Mouse (Mus musculus): ENCODE data around the gene Fam155a.
"Not testable (repeated sequence)": the region's sequence is repeated elsewhere in the genome, so short reads cannot be mapped to it uniquely, and the experiment has no call there.

Gene Fam155a

DNA sequence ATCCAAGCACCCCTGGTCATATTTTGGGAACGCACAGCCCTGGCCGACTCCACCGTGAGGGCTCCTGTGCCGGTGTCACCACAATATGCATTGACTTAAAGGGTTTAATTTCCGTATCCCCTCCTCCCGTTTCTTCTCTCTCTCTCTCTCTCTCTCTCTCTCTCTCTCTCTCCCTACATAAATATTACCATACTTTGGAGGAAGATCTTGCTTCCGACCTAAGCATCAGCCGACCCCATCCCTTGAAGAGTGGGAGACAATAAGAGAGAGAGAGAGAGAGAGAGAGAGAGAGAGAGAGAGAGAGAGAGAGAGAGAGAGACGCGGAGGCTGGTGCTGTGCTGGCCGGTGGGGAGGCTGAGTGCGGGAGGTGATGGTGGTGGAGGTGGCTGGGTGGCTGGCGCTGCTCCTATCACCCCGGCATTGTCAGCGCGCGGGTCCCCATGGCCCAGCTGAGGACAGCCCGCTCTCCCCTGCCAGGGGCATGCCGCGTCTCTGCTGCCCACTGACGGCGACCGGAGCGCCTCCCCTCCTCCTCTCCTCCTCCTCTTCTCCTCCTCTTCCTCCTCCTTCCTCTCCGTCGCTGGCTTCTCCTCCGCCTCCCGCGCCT, at the start of gene Fam155a:
Gene Fam155a, minus strand, starts transcription at position 163 of the 607 bp plus-strand sequence.
- DNase-seq (ENCODE audit: low spot score), result no peak

DNA sequence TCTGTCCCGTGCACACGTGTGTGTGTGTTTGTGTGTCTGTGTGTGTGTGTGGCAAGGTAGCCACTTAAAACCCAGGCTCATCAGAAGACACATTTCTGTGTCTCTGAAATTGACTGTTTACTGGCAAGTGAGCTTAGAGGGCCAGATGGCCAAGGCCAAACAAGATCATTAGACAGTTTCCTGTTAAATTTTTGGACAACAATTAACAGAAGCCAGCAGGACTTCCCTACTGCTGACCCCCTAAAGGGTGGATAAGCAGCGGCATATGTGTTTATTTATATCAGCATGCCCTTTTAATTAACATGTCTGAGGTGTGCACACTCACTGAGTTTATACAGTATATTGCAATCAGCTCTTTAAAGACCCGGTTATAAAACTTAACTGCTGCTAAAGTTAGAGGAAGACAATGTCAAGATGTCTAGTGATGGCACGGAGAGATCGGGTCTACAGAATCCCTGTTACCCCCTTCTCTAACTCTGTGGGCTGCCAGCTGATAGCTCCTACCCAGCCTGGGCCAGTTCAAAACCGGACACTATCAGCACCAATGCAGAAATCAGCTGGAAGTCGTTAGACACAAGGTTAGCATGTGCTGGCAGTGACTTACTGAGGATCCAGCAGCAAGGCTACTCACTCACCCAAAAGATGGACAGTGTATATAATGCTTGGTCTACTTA, 42.4 kb upstream of the Fam155a start:
- no peak for DNase-seq (ENCODE audit: low spot score)

DNA sequence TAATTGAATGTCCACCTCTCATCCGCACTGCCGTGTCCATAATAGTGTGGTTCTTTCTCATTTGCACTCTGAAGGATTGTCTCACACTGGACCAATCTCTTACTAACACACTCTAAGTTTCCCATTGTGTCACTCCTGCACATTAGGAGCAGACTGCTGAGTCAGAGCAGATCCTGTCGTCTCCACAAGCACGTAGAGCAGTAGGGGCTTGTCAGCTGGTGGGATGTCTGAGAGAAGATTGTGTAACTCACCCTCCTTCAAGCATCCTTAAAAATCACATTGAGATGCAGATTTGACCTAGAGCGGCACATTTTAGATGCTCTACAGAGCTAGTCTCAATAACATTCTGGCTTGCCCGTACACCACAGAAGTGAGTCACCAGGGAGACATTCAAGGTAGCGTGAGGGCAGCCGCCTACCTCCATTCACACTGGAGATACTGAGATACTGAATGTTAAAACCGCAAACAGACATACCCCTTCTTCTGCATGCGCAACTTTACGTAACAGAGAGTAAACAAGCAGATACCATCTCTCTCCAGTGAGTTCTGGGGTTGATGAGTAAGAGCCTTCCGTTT, 40.1 kb upstream of the Fam155a start:
- peak; percentile 45 for DNase-seq (ENCODE audit: low spot score)

DNA sequence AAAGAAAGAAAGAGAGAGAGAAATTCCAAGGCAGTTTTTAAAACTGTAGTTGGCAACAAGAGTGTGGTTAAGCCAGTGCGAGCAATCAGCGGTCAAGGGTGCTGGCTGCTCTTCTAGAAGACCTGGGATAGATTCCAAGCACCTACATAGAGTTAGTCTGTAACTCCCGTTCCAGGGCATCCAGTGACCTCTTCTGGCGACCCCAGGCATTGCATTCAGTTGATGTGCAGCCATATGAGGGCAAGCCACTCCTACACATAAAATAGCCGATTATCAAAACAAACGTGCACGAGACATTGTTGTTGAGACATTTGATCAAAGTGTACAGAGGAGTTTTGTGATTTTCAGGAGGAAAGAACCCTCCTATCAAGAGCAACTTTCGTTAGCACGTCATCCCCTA, 37.6 kb upstream of the Fam155a start:
- DNase-seq (ENCODE audit: low spot score), result no peak

DNA sequence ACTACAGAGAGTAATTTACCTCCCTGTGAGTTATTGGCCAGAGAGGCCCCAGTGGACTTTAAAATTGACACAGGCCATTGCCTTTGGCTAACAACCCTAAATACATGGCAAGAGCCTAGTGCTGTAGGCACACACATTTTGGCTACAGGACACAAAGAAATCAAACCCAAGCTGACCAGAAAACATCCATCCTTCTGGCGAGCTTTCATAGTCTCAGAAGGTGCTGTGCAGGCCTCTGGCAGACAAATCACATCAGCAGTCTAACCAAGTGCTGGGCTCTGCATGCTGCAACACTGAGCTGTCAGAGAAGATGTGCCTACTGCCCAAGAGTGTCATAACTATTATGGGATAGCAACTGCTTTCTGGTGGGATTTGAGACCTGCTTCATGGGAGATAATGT, 34.7 kb upstream of the Fam155a start:
- no peak for DNase-seq (ENCODE audit: low spot score)

DNA sequence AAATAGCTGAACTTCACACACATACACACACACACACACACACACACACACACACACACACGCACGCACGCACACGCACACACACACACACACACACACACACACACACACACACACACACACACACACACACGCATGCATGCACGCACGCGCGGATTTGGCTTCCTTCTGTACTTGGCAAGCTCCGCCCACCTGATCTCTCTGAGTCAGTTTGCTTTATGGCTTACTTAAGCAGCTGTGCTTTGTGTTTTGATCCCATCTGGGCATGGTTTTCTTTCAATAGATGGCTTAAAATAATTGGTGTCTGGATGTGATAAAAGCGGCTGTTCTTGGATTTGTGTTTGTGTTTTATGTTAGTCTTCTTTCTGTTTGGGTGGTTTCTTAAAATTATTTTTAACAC, 29.4 kb upstream of the Fam155a start:
- not testable (repeated sequence) for DNase-seq (ENCODE audit: low spot score)

DNA sequence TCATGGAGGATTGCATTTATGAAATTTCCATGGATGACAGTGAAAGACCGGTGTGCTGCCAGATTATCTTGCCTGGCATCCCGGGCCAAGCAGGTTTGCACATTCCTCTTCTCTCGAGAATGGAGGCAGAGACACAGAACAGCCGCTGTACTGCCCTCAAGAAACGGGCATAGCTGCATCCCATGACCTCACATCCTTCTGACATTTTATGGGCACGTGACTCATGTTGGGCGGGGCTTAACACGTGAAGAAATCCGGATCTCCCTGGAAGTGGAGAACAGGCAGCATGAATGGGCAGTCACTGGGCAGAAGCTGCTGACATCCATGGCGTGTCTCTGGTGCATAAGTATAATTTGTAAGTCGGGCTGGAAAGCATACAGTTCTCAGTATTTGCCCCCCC, 29.0 kb upstream of the Fam155a start:
- DNase-seq (ENCODE audit: low spot score), result no peak

DNA sequence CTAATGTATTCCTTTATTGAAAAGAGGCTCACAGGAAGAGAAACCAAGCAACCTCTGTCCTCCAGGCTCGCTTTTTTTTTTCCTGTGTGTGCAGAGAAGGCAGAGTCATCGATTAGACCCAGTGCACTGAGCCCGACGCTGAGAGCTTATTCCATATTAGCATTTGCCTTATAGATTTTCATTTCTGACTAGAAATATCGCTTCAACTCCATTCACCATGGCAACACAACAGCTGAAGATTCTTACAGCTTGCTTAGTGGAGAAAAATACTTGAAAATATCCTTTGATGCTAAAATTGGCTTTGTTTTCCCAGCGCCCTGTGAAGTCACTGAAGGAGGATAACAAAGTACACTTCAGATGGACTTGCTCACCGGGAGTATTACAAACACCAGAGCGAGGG, 26.6 kb upstream of the Fam155a start:
- DNase-seq (ENCODE audit: low spot score), result no peak

DNA sequence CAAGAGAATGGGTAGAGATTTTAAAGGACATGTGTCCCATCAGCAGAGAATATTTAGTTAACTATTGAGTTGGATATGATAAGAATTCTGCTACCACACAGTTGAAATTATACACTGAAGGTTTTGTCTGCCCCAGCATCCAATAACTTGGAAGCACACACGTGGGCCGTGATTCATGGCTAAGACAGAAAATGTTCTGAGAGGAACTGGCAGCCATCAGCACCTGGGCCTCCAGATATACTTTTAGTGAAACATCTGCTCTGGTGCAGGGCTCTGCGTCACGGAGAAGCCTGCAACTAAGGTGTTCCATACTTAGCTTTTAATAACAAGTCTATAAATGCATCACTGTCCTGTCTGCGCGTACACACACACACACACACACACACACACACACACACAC, 24.8 kb upstream of the Fam155a start:
- no peak for DNase-seq (ENCODE audit: low spot score)

DNA sequence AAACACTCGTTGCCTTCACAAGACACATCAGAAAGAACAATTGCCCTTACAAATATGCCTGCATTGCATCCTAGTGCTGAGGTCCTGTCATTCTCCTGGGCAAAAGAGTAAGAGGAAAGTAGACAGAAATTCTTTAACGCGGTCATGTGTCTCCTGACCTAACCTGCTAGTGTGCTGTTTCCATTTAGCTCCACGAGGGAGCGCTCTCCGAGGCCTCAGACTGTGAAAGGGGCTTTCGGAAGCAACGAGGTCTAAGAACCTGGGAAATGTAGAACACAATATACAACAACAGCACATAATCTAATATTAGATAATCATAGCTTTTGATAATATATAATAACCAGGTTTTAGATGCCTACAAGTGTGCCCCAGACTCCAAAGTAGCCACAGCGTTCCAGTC, 22.4 kb upstream of the Fam155a start:
- no peak for DNase-seq (ENCODE audit: low spot score)

DNA sequence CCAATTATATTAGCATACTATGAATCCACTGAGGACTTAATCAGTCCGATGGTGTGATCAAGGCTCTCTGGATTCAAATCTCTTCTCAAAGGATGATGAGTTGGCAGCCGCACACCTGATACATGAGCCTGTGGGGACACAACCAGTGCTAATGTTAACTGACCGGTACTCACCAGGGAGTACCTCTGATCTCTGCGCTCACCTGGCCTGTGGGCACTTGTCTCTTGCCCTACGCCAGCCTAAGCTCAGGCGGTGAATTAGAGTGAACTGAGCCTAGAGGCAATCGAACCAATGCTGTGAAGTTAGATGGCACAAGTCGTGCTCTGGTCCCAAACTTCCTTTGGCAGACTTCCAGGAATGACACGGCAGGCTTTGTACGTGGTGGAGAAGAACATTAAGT, 9.4 kb upstream of the Fam155a start:
- DNase-seq (ENCODE audit: low spot score), result no peak

DNA sequence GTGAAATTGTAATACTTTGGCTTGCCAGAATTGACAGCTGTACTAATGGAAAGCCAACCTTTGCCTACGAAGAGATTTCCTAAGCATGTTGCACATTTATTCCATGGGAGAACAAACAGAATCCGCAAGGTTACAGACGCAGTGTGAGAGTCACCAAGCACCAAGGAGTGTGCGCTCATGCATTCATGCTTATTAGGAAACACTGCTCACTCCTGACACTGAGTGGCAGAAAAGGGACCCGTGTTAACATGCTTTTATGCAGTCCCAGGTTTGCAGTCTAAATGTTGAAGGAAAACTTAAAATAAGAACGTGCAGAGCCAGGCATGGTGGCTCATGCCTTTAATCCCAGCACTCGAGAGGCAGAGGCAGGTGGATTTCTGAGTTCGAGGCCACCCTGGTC, 7.2 kb upstream of the Fam155a start:
- DNase-seq (ENCODE audit: low spot score), result no peak

DNA sequence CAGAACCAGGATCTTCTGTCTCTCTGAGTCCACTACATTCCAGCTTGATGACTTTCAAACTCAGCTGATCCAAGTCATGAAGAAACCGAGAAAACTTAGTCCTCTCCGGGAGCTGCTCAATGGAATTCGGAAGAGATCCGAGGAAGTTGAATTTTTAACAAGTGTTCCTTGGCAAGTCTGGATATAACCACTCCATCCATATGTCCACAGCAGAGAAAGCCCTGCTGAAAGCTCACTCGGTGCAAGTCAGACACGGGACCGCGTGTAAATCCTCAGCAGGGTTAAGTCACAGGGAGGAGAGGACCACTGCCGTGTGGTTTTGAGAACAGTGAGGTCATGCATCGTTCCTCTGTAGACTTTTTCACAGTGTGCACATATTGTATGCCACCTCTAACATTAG, 5.9 kb upstream of the Fam155a start:
- no peak for DNase-seq (ENCODE audit: low spot score)

DNA sequence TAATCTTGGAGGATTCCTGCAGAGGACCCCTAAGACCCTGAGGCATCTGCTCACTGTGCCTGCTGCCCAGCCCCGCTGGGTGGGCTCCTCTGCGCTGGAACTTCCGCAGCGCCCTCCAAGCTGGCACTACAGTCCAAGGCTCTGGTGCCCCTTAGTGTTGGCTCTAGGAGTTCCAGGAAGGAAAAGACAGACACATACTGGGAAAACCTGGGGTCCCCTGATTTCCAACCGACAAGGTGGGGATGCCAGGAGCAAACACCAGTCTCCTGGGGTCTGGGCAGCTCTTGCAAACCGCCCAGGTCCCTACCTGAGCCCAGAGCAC, 1.5 kb upstream of the Fam155a start:
- no peak for DNase-seq (ENCODE audit: low spot score)

DNA sequence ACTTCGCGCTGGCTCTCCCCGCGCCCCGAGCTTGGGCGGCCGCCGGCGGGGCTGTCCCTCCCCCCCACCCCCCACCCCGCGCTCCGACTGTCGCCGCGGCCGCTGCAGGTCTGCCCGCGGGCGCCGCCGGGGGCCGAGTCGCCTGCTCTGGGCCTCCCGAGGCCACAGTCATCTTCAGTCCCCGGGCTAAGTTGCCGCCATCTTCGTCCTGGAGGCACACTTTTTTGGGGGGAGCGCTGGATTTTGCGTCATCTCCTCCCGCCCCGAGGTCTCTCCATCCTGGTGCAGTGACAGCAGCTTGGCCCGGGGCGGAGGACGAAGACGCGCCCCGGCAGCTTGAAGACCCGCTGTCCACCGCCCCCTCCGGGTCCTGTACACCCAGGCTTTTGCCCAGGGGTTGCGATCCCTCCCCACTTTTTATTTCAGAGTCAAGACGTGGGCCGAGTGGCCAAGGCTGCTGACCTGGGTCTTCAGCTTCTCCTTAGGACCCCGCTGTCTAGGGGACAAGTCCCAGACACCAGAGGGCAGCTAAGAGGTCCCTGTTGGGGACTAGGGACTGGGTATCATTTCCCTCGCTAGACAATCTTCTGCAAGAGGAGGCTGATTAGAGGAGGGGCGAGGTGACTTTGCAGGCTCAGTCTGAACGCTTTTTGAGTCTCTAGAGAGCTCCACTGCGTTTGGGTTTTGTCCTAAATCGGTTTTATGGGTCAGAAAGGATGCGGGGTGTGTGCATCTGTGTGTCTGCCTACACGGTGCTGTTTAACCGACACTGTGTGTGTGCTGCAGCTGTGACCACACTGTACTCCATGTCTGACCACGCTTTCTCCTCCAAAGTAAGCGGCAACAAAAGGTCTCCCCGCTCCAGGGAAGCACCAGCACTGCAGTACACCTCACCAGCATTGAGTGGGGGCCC, 901 bp upstream of the Fam155a start:
- DNase-seq (ENCODE audit: low spot score), result no peak

DNA sequence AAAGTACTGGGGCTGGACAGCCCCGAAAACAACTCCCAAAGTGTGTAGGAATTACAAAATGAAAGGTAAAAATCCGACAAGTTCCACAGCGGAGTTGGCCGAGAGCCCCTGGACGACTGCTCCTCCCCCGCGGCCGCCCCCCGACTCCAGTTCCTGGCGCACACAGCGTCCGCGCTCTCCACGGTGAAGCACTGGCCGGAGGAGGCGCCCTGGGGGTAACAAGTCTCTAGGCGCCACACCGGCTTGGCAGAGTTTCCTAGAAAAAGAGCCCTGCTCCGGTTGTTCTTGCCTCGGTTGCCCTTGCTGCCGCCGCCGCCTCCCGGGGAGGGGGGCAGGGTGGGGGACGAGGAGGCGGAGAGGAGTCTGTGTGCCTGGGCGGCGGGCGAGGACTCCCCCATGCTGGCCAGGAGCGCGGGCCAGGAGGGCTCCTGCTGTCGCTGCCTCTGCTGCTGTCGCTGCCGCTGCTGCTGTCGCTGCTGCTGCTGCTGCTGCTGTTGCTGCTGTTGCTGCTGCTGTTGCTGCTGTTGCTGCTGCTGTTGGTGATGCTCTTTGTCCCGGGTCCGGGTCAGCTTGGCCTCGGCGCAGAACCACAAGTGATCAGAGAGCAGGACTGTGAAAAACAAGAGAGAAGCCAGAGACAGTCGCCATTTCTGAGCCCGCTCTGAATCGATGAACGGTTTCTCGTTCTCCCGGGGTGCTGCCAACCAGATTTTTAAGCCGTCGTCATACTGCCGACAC, 531 bp downstream of the Fam155a start:
- no peak for DNase-seq (ENCODE audit: low spot score)

DNA sequence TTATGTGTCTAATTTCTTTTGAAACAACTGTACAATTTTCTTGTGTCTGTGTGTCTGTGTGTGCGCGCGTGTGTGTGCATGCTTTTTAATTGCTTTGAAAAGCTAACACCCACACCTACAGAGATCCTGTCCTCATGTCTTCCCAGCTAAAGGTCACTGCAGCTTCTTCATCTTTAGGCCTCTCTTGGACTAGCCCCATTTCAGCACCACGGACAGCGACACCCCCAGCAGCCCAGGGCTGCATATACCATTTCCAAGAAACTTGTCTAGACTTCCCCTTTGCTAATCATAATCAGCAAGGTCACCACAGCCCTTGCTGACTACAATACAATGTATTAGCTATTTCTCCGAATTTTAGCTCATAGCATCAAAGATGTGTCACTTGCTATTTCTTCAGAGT, 1.9 kb downstream of the Fam155a start:
- peak; percentile 74 for DNase-seq (ENCODE audit: low spot score)

DNA sequence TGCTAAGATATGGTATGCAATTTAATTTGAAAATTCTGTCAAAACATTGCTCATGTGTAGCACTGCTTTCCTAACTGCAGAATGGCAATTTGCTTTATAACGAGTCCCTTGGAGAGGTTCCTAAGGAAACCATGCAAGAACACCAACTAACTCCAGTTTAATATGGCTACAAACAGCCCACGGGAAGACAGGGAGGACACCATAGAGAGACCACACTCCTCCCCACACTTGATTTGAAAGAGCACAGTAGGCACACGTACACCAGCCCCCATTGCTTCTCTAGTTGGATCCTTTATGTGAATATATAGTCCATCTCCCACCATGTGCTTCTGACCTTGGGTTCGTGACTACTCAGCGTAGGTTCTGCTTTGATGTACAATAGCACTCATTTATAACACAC, 35.8 kb downstream of the Fam155a start:
- DNase-seq (ENCODE audit: low spot score), result no peak

DNA sequence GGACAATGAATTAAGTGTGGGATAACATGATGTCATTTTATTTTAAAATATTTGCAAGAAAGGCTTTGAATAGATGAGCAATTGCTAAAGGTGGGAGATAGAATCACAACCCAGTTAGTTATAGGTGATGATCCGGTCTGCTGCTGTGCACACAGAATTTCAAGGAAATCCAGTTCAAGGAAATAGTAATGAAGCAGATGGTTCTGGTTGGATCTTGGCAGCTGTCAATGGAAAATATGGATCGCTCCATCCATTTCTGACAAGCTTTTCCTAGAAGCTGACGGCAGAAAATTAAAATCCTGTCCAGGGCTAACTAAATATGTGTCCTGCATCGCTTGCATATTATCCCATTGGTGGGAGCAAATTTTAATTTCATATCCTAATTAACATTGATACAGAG, 61.2 kb downstream of the Fam155a start:
- no peak for DNase-seq (ENCODE audit: low spot score)

DNA sequence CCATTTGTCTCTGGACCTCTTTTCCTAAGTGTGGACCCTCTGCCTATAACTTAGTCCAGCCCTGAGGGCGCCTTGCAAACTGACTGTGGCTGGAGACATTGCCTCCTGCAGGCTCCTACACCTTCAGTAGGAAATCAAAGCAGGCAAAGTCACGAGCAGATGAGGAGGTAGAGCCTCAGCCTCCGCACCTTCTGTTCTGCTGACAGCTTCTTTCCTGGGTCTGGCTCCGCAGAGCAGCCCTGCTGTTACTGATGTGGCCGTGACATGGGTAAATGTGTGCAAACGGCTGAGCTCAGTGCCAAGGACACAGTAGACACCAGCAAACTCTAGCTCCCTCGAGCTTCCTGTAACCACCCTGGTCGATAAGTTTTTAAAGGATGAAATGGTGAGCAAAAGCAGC, 63.5 kb downstream of the Fam155a start:
- DNase-seq (ENCODE audit: low spot score), result no peak

DNA sequence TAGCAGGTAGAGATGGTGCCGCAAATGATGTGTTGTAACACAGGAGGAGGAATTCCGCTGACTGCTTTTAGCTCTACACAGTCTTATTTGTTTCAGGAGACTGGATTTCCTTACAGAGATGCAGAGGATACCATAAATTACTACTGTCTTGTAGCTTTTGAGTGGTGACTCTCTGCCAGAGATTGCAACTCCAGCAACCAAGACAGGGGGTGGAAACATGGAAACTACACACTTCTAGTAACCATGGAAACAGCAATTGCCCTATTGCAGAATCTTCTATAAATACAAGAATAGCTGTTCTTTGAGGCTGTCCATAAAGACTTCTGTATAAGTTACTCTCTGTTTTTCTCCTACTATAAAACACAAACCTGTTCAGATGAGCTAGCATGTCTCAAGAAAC, 76.2 kb downstream of the Fam155a start:
- DNase-seq (ENCODE audit: low spot score), result no peak

DNA sequence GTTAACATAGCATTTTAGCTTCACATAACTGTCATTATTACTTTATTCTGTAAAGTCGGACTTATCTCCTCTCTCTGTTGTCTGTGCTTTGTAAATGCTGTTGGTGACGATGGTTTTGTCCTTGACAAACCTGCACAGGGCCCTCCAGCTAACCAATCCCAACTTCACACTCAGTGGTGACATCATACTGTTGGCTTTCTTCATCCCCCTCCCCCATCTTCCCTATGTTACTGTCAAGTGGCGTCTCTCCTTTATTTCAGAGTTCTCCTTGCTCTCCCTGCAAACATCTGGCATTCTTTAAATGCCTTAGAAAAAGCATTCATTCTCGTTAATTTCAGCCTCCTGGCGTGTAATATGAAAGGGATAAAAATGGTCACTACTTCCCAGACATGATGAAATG, 78.6 kb downstream of the Fam155a start:
- no peak for DNase-seq (ENCODE audit: low spot score)

Data from urinary bladder, postnatal 14 days (tissue).